Mouse (Mus musculus) testis, adult 10 weeks (tissue): ENCODE data around the gene Ccnt2. TPM values are rescaled to one million over a fixed set of nuclear protein-coding genes. Genes with fewer than 3 reads are reported as not detected.

Experiments
- polyA plus RNA-seq: library from polyadenylated mRNA; stranded (reverse); fragments of 350-450 nt; fragmentation: Illumina TruSeq; extraction: RNeasy Lipid Tissue Mini Kit (QIAGEN cat#74804); gene quantifications from one replicate; pipeline ENCODE4 v1.2.3, GENCODE M21; 2014; ENCODE audit warnings: low read depth, low replicate concordance

Gene Ccnt2
- polyA plus RNA-seq = 29.7 TPM

DNA sequence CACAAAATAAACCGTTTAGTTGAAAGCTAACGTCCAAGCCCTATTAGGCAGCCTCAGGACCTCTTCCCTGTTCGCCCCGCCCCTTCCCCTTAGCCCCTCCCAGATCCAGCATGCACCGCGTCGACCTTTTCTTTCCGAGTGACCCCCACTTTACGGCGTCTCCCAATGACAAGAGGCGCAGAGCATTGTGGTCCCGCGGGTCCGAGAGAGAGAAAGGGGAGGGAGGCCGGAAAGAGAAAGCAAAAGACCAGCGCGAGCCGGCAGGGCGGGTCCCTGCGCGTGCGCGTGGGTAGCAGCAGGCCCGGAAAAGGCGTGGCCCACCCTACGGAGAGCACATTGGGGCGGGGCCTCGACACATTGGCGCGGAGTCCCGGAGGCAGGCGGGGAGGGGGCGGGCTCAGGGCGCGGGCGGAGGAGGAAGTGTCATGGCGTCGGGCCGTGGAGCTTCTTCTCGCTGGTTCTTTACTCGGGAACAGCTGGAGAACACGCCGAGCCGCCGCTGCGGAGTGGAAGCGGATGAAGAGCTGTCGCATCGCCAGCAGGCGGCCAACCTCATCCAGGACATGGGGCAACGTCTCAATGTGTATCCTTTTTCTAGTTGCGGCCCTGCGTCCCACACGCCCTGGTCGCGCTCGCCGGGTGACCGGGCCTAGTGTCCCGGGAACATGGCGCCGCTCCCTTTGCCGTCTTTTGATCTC is at the start of gene Ccnt2:
Gene Ccnt2, plus strand, starts transcription at position 362 of the 698 bp plus-strand sequence.

DNA sequence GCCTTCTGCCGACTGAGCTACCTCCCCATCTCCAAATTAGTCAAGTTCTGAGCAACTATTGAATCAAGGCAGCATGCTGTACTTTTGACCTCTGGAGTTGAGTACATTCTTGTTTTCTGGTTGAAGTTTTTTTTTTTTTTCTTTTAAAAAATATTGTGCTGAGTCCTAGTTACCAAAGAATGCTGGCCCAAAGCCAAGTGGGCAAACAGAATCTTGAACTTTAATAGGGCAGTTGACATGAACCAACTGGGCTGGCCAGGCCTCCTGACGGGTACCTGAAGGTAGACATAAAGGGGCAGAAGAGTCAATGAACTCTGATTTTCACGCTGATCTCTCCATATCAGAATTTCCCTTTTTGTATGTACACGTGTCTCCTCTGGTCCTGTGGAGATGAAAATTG is 44.9 kb upstream of the Ccnt2 start, which contains the start of gene Acmsd:
Gene Acmsd, plus strand, starts transcription at position 318 of the 400 bp plus-strand sequence.

DNA sequence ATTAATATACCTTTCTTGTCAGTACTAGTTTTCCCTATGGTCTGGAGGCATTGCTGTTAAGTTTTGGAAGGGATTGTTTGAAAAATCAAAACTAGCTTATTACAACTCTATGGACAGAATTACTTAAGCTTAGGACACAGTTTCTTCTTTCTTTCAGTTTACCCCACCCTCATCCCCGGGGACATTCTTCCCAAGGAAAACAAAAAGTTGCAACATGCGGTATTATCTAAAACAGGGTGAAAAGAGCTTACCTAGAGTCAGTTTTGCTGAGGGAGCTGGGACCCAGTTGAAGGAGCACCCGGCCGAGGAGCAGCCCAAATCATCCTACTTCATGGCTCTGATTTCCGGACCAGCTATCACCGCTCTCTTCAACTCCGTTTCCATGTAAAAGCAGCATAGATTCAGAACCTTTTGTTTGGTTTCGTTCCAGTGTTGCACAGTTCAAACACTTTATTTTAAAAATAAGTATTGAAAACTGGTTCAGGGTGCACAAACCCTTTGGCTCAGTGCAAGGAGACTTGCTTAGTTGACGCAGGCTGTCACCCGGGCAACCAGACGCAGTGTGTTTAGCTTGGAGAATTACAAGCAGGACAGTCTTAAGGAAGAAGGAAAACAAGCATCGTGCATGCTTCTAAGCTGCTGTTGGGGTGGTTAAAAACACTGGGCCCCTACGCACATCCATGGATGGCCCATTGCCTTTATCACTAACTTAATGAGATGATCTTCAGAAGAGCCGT is 80.7 kb downstream of the Ccnt2 start, which contains the start of gene Map3k19:
Gene Map3k19, minus strand, starts transcription at position 546 of the 737 bp plus-strand sequence.

Other genes starting within 250 kb of the Ccnt2 start
- gene Tmem163, start 94.6 kb upstream of the Ccnt2 start, polyA plus RNA-seq = not detected
- gene Acmsd, start 44.8 kb upstream of the Ccnt2 start, polyA plus RNA-seq = 0.25 TPM
- gene Map3k19, start 80.9 kb downstream of the Ccnt2 start, polyA plus RNA-seq = not detected
- 24.2 TPM for gene Rab3gap1, start 94.6 kb downstream of the Ccnt2 start, polyA plus RNA-seq